Mouse (Mus musculus): Measurements from ENCODE around the gene Abhd13.

The Abhd13 gene

GRCm38 (mm10) chr8:10006986-10007659 lies 29.6 kb downstream of the Abhd13 start:
- in situ Hi-C loops (cut with MboI, MseI): no loop called here

GRCm38 (mm10) chr8:10007660-10008028 lies 30.1 kb downstream of the Abhd13 start:
- in situ Hi-C loops (cut with MboI, MseI): no loop called here

GRCm38 (mm10) chr8:10016252-10016651 lies 38.7 kb downstream of the Abhd13 start:
- in situ Hi-C loops (cut with MboI, MseI): no loop called here

GRCm38 (mm10) chr8:10017231-10017630 lies 39.7 kb downstream of the Abhd13 start:
- in situ Hi-C loops (cut with MboI, MseI): no loop called here

- in situ Hi-C loops (cut with MboI, MseI): no loop called here
Observed at GRCm38 (mm10) chr8:10030320-10031060, 53.0 kb downstream of the Abhd13 start.

GRCm38 (mm10) chr8:10031177-10031576 lies 53.7 kb downstream of the Abhd13 start:
- in situ Hi-C loops (cut with MboI, MseI): no loop called here

- in situ Hi-C loops (cut with MboI, MseI): no loop called here
Observed at GRCm38 (mm10) chr8:10040866-10041265, 63.4 kb downstream of the Abhd13 start.

Measured in T-helper 17 cell (primary cell).